Mouse (Mus musculus) embryonic fibroblast, embryonic 13.5 days (primary cell): ENCODE measurements around the gene Ecm1.

ENCODE experiments used
- CTCF ChIP-seq: IDR thresholded peaks from 2 replicates; pipeline ENCODE4 v1.5.1; 2011; ENCODE audit warnings: mild to moderate bottlenecking, control low read depth, low read length, moderate library complexity, borderline replicate concordance; ENCODE audit not compliant: insufficient read depth
- POLR2A ChIP-seq: IDR thresholded peaks from 2 replicates; pipeline ENCODE4 v1.6.1; 2011; ENCODE audit warnings: low read depth, mild to moderate bottlenecking, control low read depth, low read length, moderate library complexity

DNA sequence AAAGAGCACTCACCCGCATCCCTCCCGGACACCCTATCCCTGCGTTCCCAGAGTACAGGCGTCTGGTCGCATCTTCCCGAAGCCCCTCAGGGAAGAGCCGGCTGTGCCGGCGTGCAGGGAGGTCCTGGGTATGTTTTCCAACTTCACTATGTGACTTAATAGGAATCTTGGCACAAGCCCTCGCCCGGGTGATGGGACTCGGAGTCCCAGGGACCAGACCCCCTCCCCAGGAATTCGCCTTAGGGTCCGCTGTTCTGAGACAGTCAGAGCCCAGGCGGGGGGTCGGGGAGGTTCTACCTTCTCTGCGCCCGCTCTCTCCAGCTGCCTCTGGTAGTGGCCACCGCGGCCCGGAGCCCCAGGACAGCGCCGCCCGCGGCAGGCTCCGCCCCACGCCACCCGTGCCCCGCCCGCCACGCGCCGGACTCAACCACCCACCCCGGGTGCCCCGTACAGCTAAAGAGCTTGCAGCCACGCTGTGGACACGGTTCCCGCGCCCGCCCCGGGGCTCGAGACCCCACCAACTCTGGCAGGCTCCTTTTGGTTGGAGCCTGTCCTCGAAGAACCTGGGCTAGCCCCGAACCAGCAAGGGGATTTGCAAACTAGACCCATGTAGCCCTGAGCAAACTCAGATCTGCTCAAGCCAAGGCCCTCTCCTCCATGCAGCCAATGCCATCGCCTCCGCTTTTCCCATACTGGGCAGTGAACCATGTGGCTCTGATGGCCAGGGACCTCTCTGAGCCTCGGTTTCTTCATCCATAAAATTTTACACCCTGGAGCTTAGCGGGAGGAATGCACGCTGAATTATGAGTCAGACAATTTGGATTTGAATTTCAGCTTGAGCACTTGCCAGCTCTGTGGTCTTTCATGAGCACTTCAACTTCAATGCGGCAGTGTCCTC lies 51.6 kb downstream of the Ecm1 start, which contains the start of gene Adamtsl4:
- no peak for TF ChIP-seq CTCF
- TF ChIP-seq POLR2A, result peak; percentile 52
